Mouse (Mus musculus) megakaryocyte, embryonic 14.5 days (primary cell): ENCODE data around the gene Bloc1s3.

ENCODE experiments used
- FLI1 ChIP-seq: IDR thresholded peaks from 2 replicates; pipeline ENCODE4 v1.6.1; 2012; ENCODE audit warnings: low read length, inconsistent platforms, mixed read lengths
- GATA1 ChIP-seq: IDR thresholded peaks from 3 replicates; pipeline ENCODE4 v1.6.1; 2012; ENCODE audit warnings: mixed read lengths, low read length, inconsistent platforms, borderline replicate concordance

DNA sequence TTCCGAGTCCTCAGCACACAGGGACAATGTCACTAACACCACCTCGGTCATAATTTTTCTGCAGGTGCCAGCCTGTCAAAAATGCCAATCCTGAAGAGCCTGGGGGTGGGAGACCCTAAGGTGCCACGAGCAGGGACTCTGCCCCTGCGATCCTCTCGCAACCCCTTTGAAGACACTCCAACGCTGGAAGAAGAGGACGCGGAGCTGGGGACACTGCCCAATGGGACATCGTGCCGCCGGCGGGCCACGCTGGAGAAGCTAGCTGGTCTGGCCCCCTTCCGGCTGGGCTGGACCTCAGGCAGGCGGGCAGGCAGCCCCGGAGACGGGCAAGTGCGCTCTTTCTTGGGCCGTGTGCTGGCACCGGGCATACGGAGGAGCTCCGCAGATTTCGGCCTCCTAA lies 38.8 kb downstream of the Bloc1s3 start:
- TF ChIP-seq GATA1 (no peak), FLI1 (no peak)
